Mouse (Mus musculus) adrenal gland, adult 8-10 months (tissue): ENCODE measurements at regions not wholly inside any gene's neighbourhood (a gene's known extent, or its start where the extent isn't known, plus 50 kb on each side); places are given as distances from the start of the nearest gene placed in this dataset.
"Not testable (repeated sequence)": the region's sequence is repeated elsewhere in the genome, so short reads cannot be mapped to it uniquely, and the experiment has no call there.

Source experiments
- DNase-seq: peaks from one replicate; pipeline ENCODE4 v3.0.0; 2022

DNA sequence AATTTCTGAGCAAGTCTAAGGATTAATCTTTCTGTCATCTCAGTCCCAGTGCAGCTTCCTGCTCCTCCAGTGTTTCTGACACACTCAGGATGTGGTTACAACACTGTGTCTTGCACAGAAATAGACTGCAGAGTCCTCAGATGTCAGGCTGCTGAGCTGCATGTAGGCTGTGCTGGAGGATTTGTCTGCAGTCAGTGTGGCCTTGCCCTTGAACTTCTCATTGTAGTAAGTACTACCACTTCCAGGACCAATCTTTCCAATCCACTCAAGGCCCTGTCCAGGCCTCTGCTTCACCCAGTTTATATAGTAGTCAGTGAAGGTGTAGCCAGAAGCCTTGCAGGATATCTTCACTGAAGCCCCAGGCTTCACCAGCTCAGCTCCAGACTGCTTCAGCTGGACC lies 185.8 kb upstream of the Zfp386 start:
- peak; percentile 14 for DNase-seq

- DNase-seq = not testable (repeated sequence)
Measured at GRCm38 (mm10) chr12:115865059-115865756, 182.3 kb upstream of the Zfp386 start.

- DNase-seq = not testable (repeated sequence)
Measured at GRCm38 (mm10) chr12:115868631-115869030, 178.9 kb upstream of the Zfp386 start.

GRCm38 (mm10) chr12:115872451-115872850 lies 175.1 kb upstream of the Zfp386 start:
- not testable (repeated sequence) for DNase-seq

GRCm38 (mm10) chr12:115873976-115874375 lies 173.5 kb upstream of the Zfp386 start:
- DNase-seq = not testable (repeated sequence)

GRCm38 (mm10) chr12:115883719-115884118 lies 163.8 kb upstream of the Zfp386 start:
- DNase-seq = no peak

DNA sequence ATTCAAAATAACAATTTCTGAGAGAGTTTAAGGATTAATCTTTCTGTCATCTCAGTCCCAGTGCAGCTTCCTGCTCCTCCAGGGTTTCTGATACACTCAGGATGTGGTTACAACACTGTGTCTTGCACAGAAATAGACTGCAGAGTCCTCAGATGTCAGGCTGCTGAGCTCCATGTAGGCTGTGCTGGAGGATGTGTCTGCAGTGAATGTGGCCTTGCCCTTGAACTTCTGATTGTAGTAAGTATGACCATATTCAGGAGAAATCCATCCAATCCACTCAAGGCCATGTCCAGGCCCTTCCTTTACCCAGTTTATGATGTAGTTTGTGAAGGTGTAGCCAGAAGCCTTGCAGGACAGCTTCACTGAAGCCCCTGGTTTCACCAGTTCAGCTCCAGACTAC lies 159.5 kb upstream of the Zfp386 start:
- peak; percentile 19 for DNase-seq

- DNase-seq = not testable (repeated sequence)
Measured at GRCm38 (mm10) chr12:115892656-115893055, 154.9 kb upstream of the Zfp386 start.

- DNase-seq = peak; percentile 11
Measured at GRCm38 (mm10) chr12:115912226-115912625, 135.3 kb upstream of the Zfp386 start.

GRCm38 (mm10) chr12:115915420-115915819 lies 132.1 kb upstream of the Zfp386 start:
- not testable (repeated sequence) for DNase-seq

DNA sequence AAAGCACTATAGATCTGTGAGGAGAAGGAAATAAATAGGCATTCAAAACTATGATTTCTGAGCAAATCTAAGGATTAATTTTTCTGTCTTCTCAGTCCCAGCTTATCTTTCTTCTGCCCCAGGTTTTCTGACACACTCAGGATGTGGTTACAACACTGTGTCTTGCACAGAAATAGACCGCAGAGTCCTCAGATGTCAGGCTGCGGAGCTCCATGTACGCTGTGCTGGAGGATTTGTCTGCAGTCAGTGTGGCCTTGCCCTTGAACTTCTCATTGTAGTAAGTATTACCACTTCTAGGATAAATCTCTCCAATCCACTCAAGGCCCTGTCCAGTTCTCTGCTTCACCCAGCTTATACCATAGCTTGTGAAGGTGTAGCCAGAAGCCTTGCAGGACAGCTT lies 127.4 kb upstream of the Zfp386 start:
- peak; percentile 30 for DNase-seq

DNA sequence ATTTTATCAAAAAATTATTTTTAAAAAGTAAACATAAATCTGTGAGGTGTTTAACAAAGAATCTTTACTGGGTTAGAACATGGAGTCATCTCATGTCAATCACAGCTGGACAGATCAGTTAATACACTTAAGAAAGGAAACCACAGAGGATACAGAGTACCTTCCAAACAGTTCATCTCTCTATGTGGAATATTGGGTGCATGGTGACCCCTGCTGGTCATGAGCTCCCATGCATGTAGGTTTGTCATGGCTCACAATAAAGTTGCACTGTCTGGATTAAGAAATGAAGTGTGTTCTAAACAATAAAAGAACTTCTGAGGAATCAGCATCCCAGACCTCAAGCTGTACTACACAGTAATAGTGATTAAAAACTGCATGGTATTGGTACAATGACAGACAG lies 123.5 kb upstream of the Zfp386 start:
- DNase-seq = not testable (repeated sequence)

DNA sequence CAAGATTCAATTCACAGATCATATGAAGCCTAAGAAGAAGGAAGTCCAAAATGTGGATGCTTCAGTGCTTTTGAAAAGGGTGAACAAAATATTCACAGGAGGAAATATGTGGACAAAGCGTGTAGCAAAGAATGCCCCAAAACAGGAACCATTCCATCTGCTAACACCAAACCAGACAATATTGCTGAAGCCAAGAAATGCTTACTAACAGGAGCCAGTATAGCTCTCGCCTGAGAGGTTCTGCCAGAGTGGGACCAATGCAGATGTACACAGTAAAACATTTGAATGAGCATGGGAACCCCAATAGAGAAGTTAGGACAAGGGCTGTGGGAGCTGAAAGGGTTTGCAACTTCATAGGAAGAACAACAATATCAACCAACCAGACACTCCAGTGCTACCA lies 122.0 kb upstream of the Zfp386 start:
- not testable (repeated sequence) for DNase-seq

- not testable (repeated sequence) for DNase-seq
Measured at GRCm38 (mm10) chr12:115952325-115952724, 95.2 kb upstream of the Zfp386 start.

- not testable (repeated sequence) for DNase-seq
Measured at GRCm38 (mm10) chr12:115955477-115956177, 91.9 kb upstream of the Zfp386 start.

GRCm38 (mm10) chr12:115963701-115964100 lies 83.8 kb upstream of the Zfp386 start:
- peak; percentile 12 for DNase-seq

DNA sequence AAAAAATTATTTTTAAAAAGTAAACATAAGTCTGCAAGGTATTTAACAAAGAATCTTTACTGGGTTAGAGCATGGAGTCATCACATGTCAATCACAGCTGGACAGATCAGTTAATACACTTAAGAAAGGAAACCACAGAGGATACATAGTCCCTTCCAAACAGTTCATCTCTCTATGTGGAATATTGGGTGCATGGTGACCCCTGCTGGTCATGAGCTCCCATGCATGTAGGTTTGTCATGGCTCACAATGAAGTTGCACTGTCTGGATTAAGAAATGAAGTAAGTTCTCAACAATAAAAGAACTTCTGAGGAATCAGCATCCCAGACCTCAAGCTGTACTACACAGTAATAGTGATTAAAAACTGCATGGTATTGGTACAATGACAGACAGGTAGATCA lies 80.0 kb upstream of the Zfp386 start:
- not testable (repeated sequence) for DNase-seq
